Mouse (Mus musculus): ENCODE results near the gene Slc25a10. TPM values are rescaled to one million over a fixed set of nuclear protein-coding genes. Genes with fewer than 3 reads are reported as not detected.
A peak's percentile ranks its signal among the peaks of the same experiment; 100 is the strongest.

The Slc25a10 gene
- polyA plus RNA-seq, 1 experiment from 2014 or later, result 42.2 TPM

- H3K36me3 ChIP-seq, result peaks cover 80% of the 10 kb centered on the region
- WGBS (ENCODE audit: insufficient replicate concordance), result 2% methylated on average over 10 of the region's 10 CpGs
Observed at GRCm38 (mm10) chr11:120485251-120485650, 6.4 kb upstream of the Slc25a10 start.

GRCm38 (mm10) chr11:120488516-120488915, 3.1 kb upstream of the Slc25a10 start:
- peaks cover 50% of the 10 kb centered on the region for H3K36me3 ChIP-seq
- no peaks in the 10 kb centered on the region for H3K27me3 ChIP-seq
- ATAC-seq (ENCODE audit: low read depth), result no peak
- no peaks in the 10 kb centered on the region for H3K9me3 ChIP-seq (replicated peaks)
- no peak for DNase-seq
- peak overlapping the region; percentile 24; the same call in 1 of the 2 replicates for H3K27ac ChIP-seq
- WGBS (ENCODE audit: insufficient replicate concordance), result 69% methylated on average over 4 of the region's 4 CpGs
- H3K4me3 ChIP-seq (replicated peaks), result no peak overlapping the region
- H3K4me1 ChIP-seq (replicated peaks), result peaks cover 88% of the 10 kb centered on the region
- H3K9ac ChIP-seq, result no peak overlapping the region
- no peak overlapping the region for H3K4me2 ChIP-seq

More at GRCm38 (mm10) chr11:120485251-120485650, 6.4 kb upstream of the Slc25a10 start:
- H3K9me3 ChIP-seq (replicated peaks), result no peaks in the 10 kb centered on the region
- H3K27me3 ChIP-seq, result no peaks in the 10 kb centered on the region
- H3K4me3 ChIP-seq (replicated peaks), result peak overlapping the region; percentile 85
- peaks cover 64% of the 10 kb centered on the region for H3K4me1 ChIP-seq (replicated peaks)
- peak overlapping the region; percentile 93 for H3K9ac ChIP-seq
- no peak for ATAC-seq (ENCODE audit: low read depth)
- H3K4me2 ChIP-seq, result peak overlapping the region; percentile 92
- DNase-seq, result no peak
- H3K27ac ChIP-seq, result peak overlapping the region; percentile 80

GRCm38 (mm10) chr11:120489054-120489761, 2.4 kb upstream of the Slc25a10 start:
- no peak overlapping the region for H3K4me3 ChIP-seq (replicated peaks)
- H3K9ac ChIP-seq, result peak overlapping the region; percentile 47; the same call in 1 of the 2 replicates
- no peak overlapping the region for H3K4me2 ChIP-seq
- no peaks in the 10 kb centered on the region for H3K27me3 ChIP-seq
- H3K9me3 ChIP-seq (replicated peaks), result no peaks in the 10 kb centered on the region
- ATAC-seq (ENCODE audit: low read depth) (peak; percentile 41), DNase-seq (peak; percentile 71)
- peaks cover 55% of the 10 kb centered on the region for H3K36me3 ChIP-seq
- peak overlapping the region; percentile 94 for H3K27ac ChIP-seq
- WGBS (ENCODE audit: insufficient replicate concordance), result 56% methylated on average over 4 of the region's 4 CpGs
- H3K4me1 ChIP-seq (replicated peaks), result peaks cover 89% of the 10 kb centered on the region

- no peak overlapping the region for H3K4me3 ChIP-seq (replicated peaks)
- ATAC-seq (ENCODE audit: low read depth) (no peak), DNase-seq (no peak)
- peak overlapping the region; percentile 94 for H3K27ac ChIP-seq
- 30% methylated on average over 4 of the region's 4 CpGs for WGBS (ENCODE audit: insufficient replicate concordance)
- peaks cover 65% of the 10 kb centered on the region for H3K36me3 ChIP-seq
- H3K4me1 ChIP-seq (replicated peaks), result peaks cover 83% of the 10 kb centered on the region
- no peaks in the 10 kb centered on the region for H3K9me3 ChIP-seq (replicated peaks)
- no peaks in the 10 kb centered on the region for H3K27me3 ChIP-seq
- H3K9ac ChIP-seq, result peak overlapping the region; percentile 18; the same call in 1 of the 2 replicates
- H3K4me2 ChIP-seq, result peak overlapping the region; percentile 94
Observed at GRCm38 (mm10) chr11:120490291-120491046, 1.2 kb upstream of the Slc25a10 start.

GRCm38 (mm10) chr11:120492024-120492877, 611 bp downstream of the Slc25a10 start:
- peak overlapping the region; percentile 94 for H3K4me3 ChIP-seq (replicated peaks)
- peaks cover 65% of the 10 kb centered on the region for H3K4me1 ChIP-seq (replicated peaks)
- peak overlapping the region; percentile 94 for H3K27ac ChIP-seq
- under 1% methylated on average over 48 of the region's 48 CpGs for WGBS (ENCODE audit: insufficient replicate concordance)
- ATAC-seq (ENCODE audit: low read depth), result peak; percentile 65
- peaks cover 67% of the 10 kb centered on the region for H3K36me3 ChIP-seq
- no peaks in the 10 kb centered on the region for H3K27me3 ChIP-seq
- DNase-seq, result peak; percentile 51
- H3K9ac ChIP-seq, result peak overlapping the region; percentile 95
- H3K9me3 ChIP-seq (replicated peaks), result no peaks in the 10 kb centered on the region
- H3K4me2 ChIP-seq, result peak overlapping the region; percentile 94

- Histone ChIP-seq H3K27me3 (no peaks in the 10 kb centered on the region), H3K9me3 (replicated peaks) (no peaks in the 10 kb centered on the region), H3K4me3 (replicated peaks) (peak overlapping the region; percentile 94), H3K36me3 (peaks cover 67% of the 10 kb centered on the region), H3K4me2 (peak overlapping the region; percentile 94), H3K27ac (peak overlapping the region; percentile 94), H3K9ac (peak overlapping the region; percentile 95), H3K4me1 (replicated peaks) (peaks cover 60% of the 10 kb centered on the region)
- ATAC-seq (ENCODE audit: low read depth), result no peak
- no peak for DNase-seq
- WGBS (ENCODE audit: insufficient replicate concordance), result 40% methylated on average over 3 of the region's 3 CpGs
Observed at GRCm38 (mm10) chr11:120492878-120493203, 1.2 kb downstream of the Slc25a10 start.

GRCm38 (mm10) chr11:120493351-120493750, 1.7 kb downstream of the Slc25a10 start:
- peaks cover 55% of the 10 kb centered on the region for H3K4me1 ChIP-seq (replicated peaks)
- peaks cover 67% of the 10 kb centered on the region for H3K36me3 ChIP-seq
- 75% methylated on average over 3 of the region's 3 CpGs for WGBS (ENCODE audit: insufficient replicate concordance)

GRCm38 (mm10) chr11:120493911-120494310, 2.3 kb downstream of the Slc25a10 start:
- H3K9me3 ChIP-seq (replicated peaks), result no peaks in the 10 kb centered on the region
- peak overlapping the region; percentile 3; the same call in 1 of the 2 replicates for H3K27ac ChIP-seq
- H3K4me3 ChIP-seq (replicated peaks), result no peak overlapping the region
- 75% methylated on average over 3 of the region's 3 CpGs for WGBS (ENCODE audit: insufficient replicate concordance)
- H3K4me2 ChIP-seq, result peak overlapping the region; percentile 94
- ATAC-seq (ENCODE audit: low read depth) (no peak), DNase-seq (no peak)
- H3K9ac ChIP-seq, result no peak overlapping the region; the same call in 1 of the 2 replicates
- peaks cover 49% of the 10 kb centered on the region for H3K4me1 ChIP-seq (replicated peaks)
- H3K27me3 ChIP-seq, result no peaks in the 10 kb centered on the region
- H3K36me3 ChIP-seq, result peaks cover 67% of the 10 kb centered on the region

More at GRCm38 (mm10) chr11:120493351-120493750, 1.7 kb downstream of the Slc25a10 start:
- DNase-seq, result no peak
- peak overlapping the region; percentile 51 for H3K9ac ChIP-seq
- no peaks in the 10 kb centered on the region for H3K27me3 ChIP-seq
- H3K4me2 ChIP-seq, result peak overlapping the region; percentile 94
- ATAC-seq (ENCODE audit: low read depth), result no peak
- H3K9me3 ChIP-seq (replicated peaks), result no peaks in the 10 kb centered on the region
- peak overlapping the region; percentile 94 for H3K4me3 ChIP-seq (replicated peaks)
- H3K27ac ChIP-seq, result peak overlapping the region; percentile 94

- H3K4me3 ChIP-seq (replicated peaks), result no peak overlapping the region
- peaks cover 60% of the 10 kb centered on the region for H3K36me3 ChIP-seq
- 83% methylated on average over 3 of the region's 3 CpGs for WGBS (ENCODE audit: insufficient replicate concordance)
Observed at GRCm38 (mm10) chr11:120497436-120497835, 5.8 kb downstream of the Slc25a10 start.

GRCm38 (mm10) chr11:120498226-120498625, 6.6 kb downstream of the Slc25a10 start:
- Histone ChIP-seq H3K9ac (no peak overlapping the region), H3K4me2 (no peak overlapping the region), H3K27ac (no peak overlapping the region), H3K36me3 (peaks cover 60% of the 10 kb centered on the region), H3K4me1 (replicated peaks) (peaks cover 18% of the 10 kb centered on the region), H3K9me3 (replicated peaks) (no peaks in the 10 kb centered on the region), H3K27me3 (no peaks in the 10 kb centered on the region), H3K4me3 (replicated peaks) (no peak overlapping the region)
- ATAC-seq (ENCODE audit: low read depth) (no peak), DNase-seq (no peak)
- 80% methylated on average over 12 of the region's 12 CpGs for WGBS (ENCODE audit: insufficient replicate concordance)

More at GRCm38 (mm10) chr11:120497436-120497835, 5.8 kb downstream of the Slc25a10 start:
- Histone ChIP-seq H3K4me2 (no peak overlapping the region), H3K9me3 (replicated peaks) (no peaks in the 10 kb centered on the region), H3K4me1 (replicated peaks) (peaks cover 26% of the 10 kb centered on the region), H3K27me3 (no peaks in the 10 kb centered on the region), H3K27ac (no peak overlapping the region), H3K9ac (no peak overlapping the region)
- DNase-seq (no peak), ATAC-seq (ENCODE audit: low read depth) (no peak)

- no peak overlapping the region for H3K27ac ChIP-seq
- H3K9me3 ChIP-seq (replicated peaks), result no peaks in the 10 kb centered on the region
- H3K9ac ChIP-seq, result no peak overlapping the region
- H3K4me2 ChIP-seq, result no peak overlapping the region
- peaks cover 54% of the 10 kb centered on the region for H3K36me3 ChIP-seq
- no peaks in the 10 kb centered on the region for H3K27me3 ChIP-seq
- peaks cover 11% of the 10 kb centered on the region for H3K4me1 ChIP-seq (replicated peaks)
- no peak overlapping the region for H3K4me3 ChIP-seq (replicated peaks)
- no peak for ATAC-seq (ENCODE audit: low read depth)
- 75% methylated on average over 5 of the region's 5 CpGs for WGBS (ENCODE audit: insufficient replicate concordance)
- DNase-seq, result no peak
Observed at GRCm38 (mm10) chr11:120498891-120499290, 7.3 kb downstream of the Slc25a10 start.

Measured in liver, embryonic 13.5 days (tissue).